Mouse (Mus musculus) testis, adult 2 months (tissue): Measurements from ENCODE around the gene Actn2. TPM values are rescaled to one million over a fixed set of nuclear protein-coding genes. Genes with fewer than 3 reads are reported as not detected.

Experiments
- H3K27ac ChIP-seq: fragments of 200-500 bp; 2 replicates; pipeline ENCODE4 v1.5.1; 2012; ENCODE audit warnings: low read depth, low read length; ENCODE audit not compliant: control insufficient read depth, insufficient read depth
- H3K27me3 ChIP-seq: fragments of 200-500 bp; 2 replicates; pipeline ENCODE4 v1.6.1; 2012; ENCODE audit warnings: mild to moderate bottlenecking, low read length, moderate library complexity; ENCODE audit not compliant: control insufficient read depth, insufficient read depth
- H3K36me3 ChIP-seq: fragments of 200-500 bp; 2 replicates; pipeline ENCODE4 v1.6.1; 2012; ENCODE audit warnings: mild to moderate bottlenecking, low read length; ENCODE audit not compliant: control insufficient read depth, insufficient read depth
- H3K4me1 ChIP-seq: fragments of 200-500 bp; 2 replicates; pipeline ENCODE4 v1.6.1; 2012; ENCODE audit warnings: low read length; ENCODE audit not compliant: control insufficient read depth, insufficient read depth
- H3K4me3 ChIP-seq: fragments of 200-500 bp; 2 replicates; pipeline ENCODE4 v1.5.1; 2012; ENCODE audit warnings: low read depth, mild to moderate bottlenecking, low read length, moderate library complexity, mixed read lengths; ENCODE audit not compliant: control insufficient read depth
- CTCF ChIP-seq: fragments of 200-500 bp; IDR thresholded peaks from 2 replicates; pipeline ENCODE4 v1.5.1; 2012; ENCODE audit warnings: low read depth, mild to moderate bottlenecking, inconsistent platforms, low read length, moderate library complexity; ENCODE audit not compliant: control insufficient read depth, insufficient read depth, insufficient replicate concordance
- POLR2A ChIP-seq: fragments of 200-500 bp; IDR thresholded peaks from 2 replicates; pipeline ENCODE4 v1.6.1; 2012; ENCODE audit warnings: low read depth, mild to moderate bottlenecking, inconsistent platforms, low read length, moderate library complexity; ENCODE audit not compliant: control insufficient read depth
- polyA plus RNA-seq: library from polyadenylated mRNA; depleted of rRNA; stranded (reverse); fragments of >200 nt; gene quantifications from 2 replicates; pipeline ENCODE4 v1.2.3, GENCODE M21; 2012

The Actn2 gene
- polyA plus RNA-seq, 1 experiment = 6.5 TPM

- peak overlapping the region; percentile 82 for H3K27ac ChIP-seq
- H3K4me1 ChIP-seq = no peaks in the 10 kb centered on the region
- H3K4me3 ChIP-seq = peak overlapping the region; percentile 85; the same call in 1 of the 2 replicates
- H3K27me3 ChIP-seq = no peaks in the 10 kb centered on the region
- no peaks in the 10 kb centered on the region for H3K36me3 ChIP-seq
- TF ChIP-seq POLR2A (no peak), CTCF (no peak)
Observed at GRCm38 (mm10) chr13:12256871-12257390, 83.6 kb downstream of the Actn2 start.

GRCm38 (mm10) chr13:12255911-12256705 is 84.5 kb downstream of the Actn2 start:
- Histone ChIP-seq H3K4me3 (no peak overlapping the region; the same call in 1 of the 2 replicates), H3K27ac (no peak overlapping the region)
- TF ChIP-seq POLR2A (no peak), CTCF (no peak)

GRCm38 (mm10) chr13:12250496-12250895 is 90.1 kb downstream of the Actn2 start:
- no peaks in the 10 kb centered on the region for H3K27me3 ChIP-seq
- H3K27ac ChIP-seq = no peak overlapping the region
- no peaks in the 10 kb centered on the region; the same call in none of the 2 replicates for H3K36me3 ChIP-seq
- no peaks in the 10 kb centered on the region for H3K4me1 ChIP-seq
- TF ChIP-seq CTCF = no peak
- no peak for TF ChIP-seq POLR2A
- no peak overlapping the region for H3K4me3 ChIP-seq

More at GRCm38 (mm10) chr13:12255911-12256705, 84.5 kb downstream of the Actn2 start:
- H3K4me1 ChIP-seq = no peaks in the 10 kb centered on the region
- H3K36me3 ChIP-seq = no peaks in the 10 kb centered on the region
- H3K27me3 ChIP-seq = no peaks in the 10 kb centered on the region

GRCm38 (mm10) chr13:12249195-12249898 is 91.2 kb downstream of the Actn2 start:
- Histone ChIP-seq H3K27ac (no peak overlapping the region), H3K36me3 (no peaks in the 10 kb centered on the region; the same call in none of the 2 replicates), H3K4me3 (no peak overlapping the region), H3K27me3 (no peaks in the 10 kb centered on the region), H3K4me1 (no peaks in the 10 kb centered on the region)
- TF ChIP-seq CTCF (no peak), POLR2A (no peak)

- TF ChIP-seq POLR2A (no peak), CTCF (no peak)
- Histone ChIP-seq H3K27me3 (no peaks in the 10 kb centered on the region), H3K36me3 (no peaks in the 10 kb centered on the region; the same call in none of the 2 replicates), H3K27ac (no peak overlapping the region), H3K4me1 (no peaks in the 10 kb centered on the region), H3K4me3 (no peak overlapping the region)
Observed at GRCm38 (mm10) chr13:12245938-12246337, 94.6 kb downstream of the Actn2 start.

- Histone ChIP-seq H3K27me3 (no peaks in the 10 kb centered on the region), H3K4me3 (no peak overlapping the region), H3K4me1 (no peaks in the 10 kb centered on the region), H3K36me3 (no peaks in the 10 kb centered on the region), H3K27ac (no peak overlapping the region)
- TF ChIP-seq POLR2A (no peak), CTCF (no peak)
Observed at GRCm38 (mm10) chr13:12243991-12244390, 96.6 kb downstream of the Actn2 start.

GRCm38 (mm10) chr13:12232141-12232540 is 108.4 kb downstream of the Actn2 start:
- no peak overlapping the region for H3K27ac ChIP-seq
- no peak overlapping the region for H3K4me3 ChIP-seq
- no peaks in the 10 kb centered on the region for H3K4me1 ChIP-seq
- H3K27me3 ChIP-seq = no peaks in the 10 kb centered on the region
- no peak for TF ChIP-seq POLR2A
- peaks cover 8% of the 10 kb centered on the region for H3K36me3 ChIP-seq
